In the genomic region with DNA sequence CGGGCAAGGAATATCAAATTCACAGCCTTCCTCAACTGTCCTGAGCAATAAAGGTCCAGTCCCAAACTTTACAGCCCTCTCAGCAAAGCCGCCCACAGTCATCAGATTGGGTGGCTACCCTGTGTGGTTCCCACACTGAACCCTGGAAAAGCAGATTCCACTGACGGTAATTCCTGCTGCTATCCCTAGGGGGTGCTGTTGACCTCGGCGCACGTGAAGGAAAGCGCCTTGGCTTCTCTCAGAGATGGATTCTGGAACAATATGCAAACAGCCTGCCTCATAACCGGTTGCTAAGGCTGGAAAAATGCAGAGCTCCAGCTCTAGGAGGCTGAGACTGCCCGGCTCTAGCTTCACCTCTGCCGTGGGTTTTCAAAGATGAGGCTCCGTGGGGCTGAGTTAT, we compare ENCODE assay signal across 8 mouse cellular contexts. TPM values are rescaled to one million over a fixed set of nuclear protein-coding genes. Genes with fewer than 3 reads are reported as not detected.
DNase-seq lines count a peak whose midpoint lies in the region; ATAC-seq lines count a peak whose summit lies in the region.

No protein-coding gene starts in this region.

- no peak overlapping the region for H3K4me2 ChIP-seq in intestine, embryonic 16.5 days (ENCODE audit: low read depth, low read length)

- no peaks in the 10 kb centered on the region for H3K27me3 ChIP-seq in embryonic facial prominence, embryonic 10.5 days (replicated peaks; ENCODE audit: low read depth, poor library complexity, severe bottlenecking)
- H3K27me3 ChIP-seq in intestine, embryonic 16.5 days (replicated peaks; ENCODE audit: control insufficient read depth, insufficient read depth, low read length): no peaks in the 10 kb centered on the region

- no peaks in the 10 kb centered on the region for H3K9me3 ChIP-seq in embryonic facial prominence, embryonic 10.5 days
- 0 out of 2 replicates have a peak, but pooled peaks cover 3% of the 10 kb centered on the region for H3K9me3 ChIP-seq in intestine, embryonic 16.5 days (ENCODE audit: control insufficient read depth, low read length)

- H3K27ac ChIP-seq in embryonic facial prominence, embryonic 10.5 days (replicated peaks): no peak overlapping the region
- H3K27ac ChIP-seq in intestine, embryonic 16.5 days (ENCODE audit: low read length): no peak overlapping the region

- H3K4me1 ChIP-seq in embryonic facial prominence, embryonic 10.5 days: no peaks in the 10 kb centered on the region
- no peaks in the 10 kb centered on the region for H3K4me1 ChIP-seq in intestine, embryonic 16.5 days (ENCODE audit: control insufficient read depth, insufficient read depth, low read length)

- intact Hi-C loops in heart, postnatal 14 days (cut with DNase I): no loop called here

- no peak overlapping the region for H3K4me3 ChIP-seq in embryonic facial prominence, embryonic 10.5 days
- H3K4me3 ChIP-seq in intestine, embryonic 16.5 days (ENCODE audit: low read length): no peak overlapping the region

- H3K36me3 ChIP-seq in embryonic facial prominence, embryonic 10.5 days (replicated peaks): no peaks in the 10 kb centered on the region
- H3K36me3 ChIP-seq in intestine, embryonic 16.5 days (ENCODE audit: control insufficient read depth, insufficient read depth, low read length): no peaks in the 10 kb centered on the region

- H3K9ac ChIP-seq in intestine, embryonic 16.5 days (ENCODE audit: low read depth, low read length): no peak overlapping the region

- WGBS in embryonic facial prominence, embryonic 10.5 days: 48% methylated on average over 11 of the region's 11 CpGs
- 50% methylated on average over 11 of the region's 11 CpGs for WGBS in intestine, embryonic 16.5 days

- peak; percentile 34 to 53 for DNase-seq in heart, postnatal 14 days
- no peak for DNase-seq in heart, adult 9 months (ENCODE audit: low spot score in 2 of 2)
- peak; percentile 38 for DNase-seq in urinary bladder, postnatal 14 days (ENCODE audit: low spot score)
- no peak for DNase-seq in urinary bladder, postnatal 10 days (ENCODE audit: low spot score)
- peak; percentile 40 for DNase-seq in embryonic facial prominence, embryonic 10.5 days (ENCODE audit: low spot score)
- DNase-seq in lung, postnatal 36 days: peak; percentile 53
- DNase-seq in frontal cortex, postnatal 10 days (ENCODE audit: low spot score in 2 of 2): no peak

- ATAC-seq in intestine, embryonic 16.5 days: no peak

RNA-seq across cellular contexts. Expression of gene Hspa4, which starts 57.1 kb away (rescaled TPM):
- total RNA-seq in heart, postnatal 14 days (2021): 100 to 1,000 TPM; 117 to 124 TPM
- polyA plus RNA-seq in embryonic facial prominence, embryonic 10.5 days (2016; fragmentation: Nextera tagmentation; extraction: Ambion mirVana): 130 and 136 TPM in 2 replicates
- polyA plus RNA-seq in intestine, embryonic 16.5 days (2015; fragmentation: Nextera tagmentation; extraction: Ambion mirVana): 85.2 and 85.9 TPM in 2 replicates

Comparison
In these comparisons a context has a peak if more than half of its experiments do, and no peak if none do; other contexts are left out.
1. DNase-seq: peak in heart, postnatal 14 days (2 of 2), urinary bladder, postnatal 14 days (single experiment), embryonic facial prominence, embryonic 10.5 days (single experiment) and lung, postnatal 36 days (single experiment); none in heart, adult 9 months (0 of 2), urinary bladder, postnatal 10 days (single experiment) and frontal cortex, postnatal 10 days (0 of 2).